Comparison of ENCODE assay signal across 12 mouse cellular contexts in genomic region chr6:129917476-129917946, GRCm38 (mm10). TPM values are rescaled to one million over a fixed set of nuclear protein-coding genes. Genes with fewer than 3 reads are reported as not detected.
DNase-seq lines count a peak whose midpoint lies in the region; ATAC-seq lines count a peak whose summit lies in the region.
"Had no signal": no experiment of that assay in that cellular context is flagged by ENCODE, and none has a peak within 500 bp of the region (broad histone marks: within the 10 kb centered on the region; RNA-seq: fewer than 3 reads in every experiment).

TSS of gene Klra5 (minus strand) at chr6:129917650.

- DNase-seq in 416B (ENCODE audit: low read depth) (peak; percentile 90), MEL-GATA-1-ER (ENCODE audit: extremely low read depth, low read depth) (peak; percentile 83)
- DNase-seq in natural killer cell, adult 2 months (ENCODE audit: low spot score in 2 of 2) = peak; percentile 9 to 53

- ATAC-seq in granulocyte monocyte progenitor cell, adult 5-6 weeks (replicated peaks; ENCODE audit: poor library complexity, severe bottlenecking) = peak; percentile 91
- ATAC-seq in megakaryocyte, adult 5-6 weeks (ENCODE audit: poor library complexity, severe bottlenecking) = peak; percentile 57
- 0 out of 2 replicates have a peak, but pooled peaks have one; percentile 17 for ATAC-seq in monocyte, adult 5-6 weeks (replicated peaks; ENCODE audit: insufficient number of reproducible peaks, low FRiP score, low TSS enrichment, poor library complexity, severe bottlenecking)

RNA-seq across cellular contexts. Expression of gene Klra5, which starts in this region (rescaled TPM):
- total RNA-seq in granulocyte monocyte progenitor cell, adult 5-6 weeks (2014; fragmentation: Nextera tagmentation) = not detected in 2 replicates
- total RNA-seq in granulocyte monocyte progenitor cell, adult 5-6 weeks (2017) = not detected in 2 replicates
- 1.0 TPM in 1 of 2 replicates, not detected in the other for total RNA-seq in megakaryocyte, adult 5-6 weeks (2015)
- total RNA-seq in megakaryocyte, adult 5-6 weeks (2017) = not detected in 2 replicates
- 2.9 to 20.6 TPM (median 14.9 TPM) in 3 replicates for total RNA-seq in monocyte, adult 5-6 weeks (2017)
- total RNA-seq: adrenal gland, adult 2 months; adrenal gland, postnatal 10 days; adrenal gland, postnatal 25 days; adrenal gland, postnatal 4 days; ES-E14; forebrain, postnatal 0 days had no signal

Comparison
In these comparisons a context has a peak if more than half of its experiments do, and no peak if none do; other contexts are left out.
1. Peak in every context shown above with its lines: DNase-seq and ATAC-seq.
2. Peak in ATAC-seq in granulocyte monocyte progenitor cell, adult 5-6 weeks; RNA of the gene not detected or under 1 TPM.
3. DNase-seq: peak in every context shown above with its lines; median percentile 90 in 416B; 83 in MEL-GATA-1-ER; 31 in natural killer cell, adult 2 months.
4. ATAC-seq: peak in every context shown above with its lines; median percentile 91 in granulocyte monocyte progenitor cell, adult 5-6 weeks; 57 in megakaryocyte, adult 5-6 weeks; 17 in monocyte, adult 5-6 weeks.